Mouse (Mus musculus): ENCODE measurements around the gene Gpalpp1. TPM values are rescaled to one million over a fixed set of nuclear protein-coding genes. Genes with fewer than 3 reads are reported as not detected.
A peak's percentile ranks its signal among the peaks of the same experiment; 100 is the strongest.

Gpalpp1 gene
- 10 to 100 TPM; 19.9 TPM for total RNA-seq (2021)

DNA sequence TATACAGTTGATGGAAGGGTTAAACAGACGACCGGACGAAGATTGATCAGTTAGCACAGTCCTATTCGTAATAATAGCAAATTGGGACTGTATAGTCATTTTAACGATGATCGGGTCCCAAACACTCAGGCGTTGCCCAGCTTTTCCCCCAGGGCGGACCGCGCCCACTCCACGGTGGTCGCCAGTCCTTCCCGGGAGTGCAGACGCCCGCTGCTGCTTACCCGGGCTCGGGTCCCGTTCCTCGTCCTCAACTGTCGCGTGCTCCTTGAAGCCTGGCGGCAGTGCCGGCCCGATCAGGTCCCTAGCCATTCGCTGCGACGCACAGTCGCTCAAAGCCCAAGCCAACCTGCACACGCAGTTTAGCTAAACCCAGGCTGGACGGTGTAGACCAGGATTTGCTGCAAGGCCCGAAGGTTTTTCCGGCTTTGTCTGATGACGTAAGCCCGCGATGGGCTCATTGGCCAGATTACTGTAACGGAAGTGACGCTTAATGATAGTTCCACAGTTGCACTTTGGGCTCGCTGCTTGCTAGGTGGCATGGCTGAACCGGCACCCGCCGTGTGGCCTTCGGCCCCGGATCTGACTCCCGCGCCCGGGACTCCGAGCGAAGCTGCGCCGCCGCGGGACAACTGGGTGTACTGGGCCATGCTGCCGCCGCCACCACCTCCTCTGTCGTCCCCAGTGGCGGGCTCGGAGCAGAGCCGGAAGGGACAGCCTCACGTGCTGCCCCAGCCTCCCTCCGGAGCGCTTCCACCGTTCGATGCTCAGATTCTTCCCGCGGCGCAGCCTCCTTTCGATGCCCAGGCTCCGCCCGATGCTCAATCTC lies at the start of gene Gpalpp1, which contains the start of gene Nufip1:
Gene Gpalpp1 (minus strand): TSS at position 365 of the 826 bp plus-strand sequence.
Gene Nufip1 (plus strand): TSS at position 496 of the 826 bp plus-strand sequence.
- peak; percentile 91 to 93 for DNase-seq (ENCODE audit: extremely low spot score in 1 of 2, low spot score in 2 of 2)
- intact Hi-C loops (cut with DNase I) = loop anchor here (10.0 kb wide), 1 partner anchor 904 kb away; no protein-coding TSS in a partner anchor

- DNase-seq (ENCODE audit: extremely low spot score in 1 of 2, low spot score in 2 of 2) = no peak
- intact Hi-C loops (cut with DNase I) = loop anchor here (10.0 kb wide), 1 partner anchor 857 kb away; no protein-coding TSS in a partner anchor
Observed at GRCm38 (mm10) chr14:76158192-76158785, 47.7 kb upstream of the Gpalpp1 start.

- no peak for DNase-seq (ENCODE audit: extremely low spot score in 1 of 2, low spot score in 2 of 2)
- intact Hi-C loops (cut with DNase I) = loop anchor here (2.0 to 10.0 kb wide), 3 partner anchors 263 to 861 kb away; no protein-coding TSS in a partner anchor
Observed at GRCm38 (mm10) chr14:76153828-76154227, 43.3 kb upstream of the Gpalpp1 start.

- intact Hi-C loops (cut with DNase I) = loop anchor here (2.0 to 10.0 kb wide), 3 partner anchors 264 to 862 kb away; no protein-coding TSS in a partner anchor
- peak in 1 of 2 experiments; percentile 69 for DNase-seq (ENCODE audit: extremely low spot score in 1 of 2, low spot score in 2 of 2)
Observed at GRCm38 (mm10) chr14:76153003-76153675, 42.6 kb upstream of the Gpalpp1 start.

GRCm38 (mm10) chr14:76152162-76153002 lies 41.8 kb upstream of the Gpalpp1 start:
- peak; percentile 93 to 96 for DNase-seq (ENCODE audit: extremely low spot score in 1 of 2, low spot score in 2 of 2)
- intact Hi-C loops (cut with DNase I) = loop anchor here (2.0 to 10.0 kb wide), 3 partner anchors 265 to 862 kb away; no protein-coding TSS in a partner anchor

GRCm38 (mm10) chr14:76151820-76152161 lies 41.2 kb upstream of the Gpalpp1 start:
- intact Hi-C loops (cut with DNase I) = loop anchor here (2.0 to 10.0 kb wide), 3 partner anchors 266 to 863 kb away; no protein-coding TSS in a partner anchor
- DNase-seq (ENCODE audit: extremely low spot score in 1 of 2, low spot score in 2 of 2) = no peak

DNA sequence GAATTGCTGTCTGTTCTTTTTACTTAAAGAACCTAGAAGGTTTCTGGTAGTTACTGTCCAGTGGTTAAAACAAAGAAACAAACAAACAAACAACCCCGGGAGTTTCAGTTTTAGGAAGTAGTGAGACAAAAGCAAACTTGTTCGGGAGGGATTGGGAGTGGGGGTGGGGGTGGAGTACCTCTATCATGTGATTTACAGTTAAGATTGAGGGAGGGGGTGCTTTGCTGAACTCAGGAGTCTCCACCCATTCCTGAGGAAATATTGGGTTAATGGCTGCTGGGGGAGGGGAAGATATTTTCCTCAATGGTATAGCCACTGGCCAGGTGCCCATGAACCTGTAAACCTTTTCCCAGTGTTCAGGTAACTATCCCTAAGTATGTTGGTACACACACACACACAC lies 40.5 kb upstream of the Gpalpp1 start:
- intact Hi-C loops (cut with DNase I) = loop anchor here (5.0 to 10.0 kb wide), 2 partner anchors 266 to 864 kb away; no protein-coding TSS in a partner anchor
- DNase-seq (ENCODE audit: extremely low spot score in 1 of 2, low spot score in 2 of 2) = no peak

- DNase-seq (ENCODE audit: extremely low spot score in 1 of 2, low spot score in 2 of 2) = no peak
- intact Hi-C loops (cut with DNase I) = loop anchor here (5.0 to 10.0 kb wide), 2 partner anchors 267 to 864 kb away; no protein-coding TSS in a partner anchor
Observed at GRCm38 (mm10) chr14:76150499-76150898, 39.9 kb upstream of the Gpalpp1 start.

- peak in 1 of 2 experiments; percentile 88 for DNase-seq (ENCODE audit: extremely low spot score in 1 of 2, low spot score in 2 of 2)
- intact Hi-C loops (cut with DNase I) = loop anchor here (5.0 to 10.0 kb wide), 2 partner anchors 268 to 865 kb away; no protein-coding TSS in a partner anchor
Observed at GRCm38 (mm10) chr14:76149531-76150179, 39.1 kb upstream of the Gpalpp1 start.

- DNase-seq (ENCODE audit: extremely low spot score in 1 of 2, low spot score in 2 of 2) = no peak
- intact Hi-C loops (cut with DNase I) = no loop called here
Observed at GRCm38 (mm10) chr14:76148294-76148693, 37.7 kb upstream of the Gpalpp1 start.

GRCm38 (mm10) chr14:76147061-76147460 lies 36.5 kb upstream of the Gpalpp1 start:
- DNase-seq (ENCODE audit: extremely low spot score in 1 of 2, low spot score in 2 of 2) = no peak
- intact Hi-C loops (cut with DNase I) = no loop called here

- DNase-seq (ENCODE audit: extremely low spot score in 1 of 2, low spot score in 2 of 2) = no peak
- intact Hi-C loops (cut with DNase I) = no loop called here
Observed at GRCm38 (mm10) chr14:76145868-76146267, 35.3 kb upstream of the Gpalpp1 start.

- intact Hi-C loops (cut with DNase I) = no loop called here
- DNase-seq (ENCODE audit: extremely low spot score in 1 of 2, low spot score in 2 of 2) = no peak
Observed at GRCm38 (mm10) chr14:76145248-76145647, 34.7 kb upstream of the Gpalpp1 start.

DNA sequence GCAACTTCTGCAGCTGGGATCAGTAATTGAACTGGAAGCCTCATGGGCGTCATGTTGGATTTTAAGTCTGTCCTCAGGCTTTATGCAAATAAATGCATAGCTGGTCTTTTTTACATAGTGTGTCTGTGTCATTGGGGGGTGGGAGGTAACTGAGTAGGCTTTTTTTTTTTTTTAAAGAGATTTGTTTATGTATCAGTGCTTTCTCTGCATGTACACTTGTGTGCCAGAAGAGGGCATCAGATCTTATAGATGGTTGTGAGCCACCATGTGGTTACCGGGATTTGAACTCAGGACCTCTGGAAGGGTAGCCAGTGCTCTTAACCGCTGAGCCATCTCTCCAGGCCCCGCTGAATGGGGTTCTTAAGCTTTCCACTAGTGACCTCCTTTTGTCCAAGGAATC lies 24.4 kb upstream of the Gpalpp1 start:
- no peak for DNase-seq (ENCODE audit: extremely low spot score in 1 of 2, low spot score in 2 of 2)
- intact Hi-C loops (cut with DNase I) = no loop called here

- intact Hi-C loops (cut with DNase I) = loop anchor here (10.0 kb wide), 1 partner anchor 347 kb away; no protein-coding TSS in a partner anchor
- DNase-seq (ENCODE audit: extremely low spot score in 1 of 2, low spot score in 2 of 2) = no peak
Observed at GRCm38 (mm10) chr14:76128174-76128573, 17.6 kb upstream of the Gpalpp1 start.

DNA sequence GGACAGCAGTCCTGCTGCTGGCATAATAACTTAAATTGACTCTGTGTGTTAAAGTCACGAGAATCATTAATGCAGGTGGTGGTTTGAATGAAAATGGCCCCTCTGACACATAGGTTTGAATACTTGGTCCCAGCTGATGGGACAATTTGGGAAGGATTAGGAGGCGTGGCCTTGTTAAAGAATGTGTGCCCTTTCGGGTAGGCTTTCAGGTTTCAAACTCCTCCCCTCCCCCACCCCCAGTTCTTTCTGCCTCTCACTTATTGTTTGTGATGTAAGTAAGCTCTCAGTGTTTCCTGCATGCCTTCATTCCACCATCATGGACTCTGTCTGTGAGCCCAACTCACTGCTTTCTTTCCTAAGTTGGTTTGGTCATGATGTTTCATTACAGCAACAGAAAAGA lies 16.8 kb upstream of the Gpalpp1 start:
- DNase-seq (ENCODE audit: extremely low spot score in 1 of 2, low spot score in 2 of 2) = no peak
- intact Hi-C loops (cut with DNase I) = loop anchor here (10.0 kb wide), 1 partner anchor 347 kb away; no protein-coding TSS in a partner anchor

GRCm38 (mm10) chr14:76122663-76123058 lies 12.1 kb upstream of the Gpalpp1 start:
- DNase-seq (ENCODE audit: extremely low spot score in 1 of 2, low spot score in 2 of 2) = no peak
- intact Hi-C loops (cut with DNase I) = loop anchor here (10.0 kb wide), 1 partner anchor 352 kb away; no protein-coding TSS in a partner anchor
